Comparison of ENCODE assay signal across 8 mouse cellular contexts in genomic region chr17:26939178-26939972, GRCm38 (mm10). TPM values are rescaled to one million over a fixed set of nuclear protein-coding genes. Genes with fewer than 3 reads are reported as not detected.
A peak's percentile ranks its signal among the peaks of the same experiment; 100 is the strongest.
DNase-seq lines count a peak whose midpoint lies in the region; ATAC-seq lines count a peak whose summit lies in the region.

Gene Cuta (minus strand): TSS chr17:26939569.

- peaks cover 15% of the 10 kb centered on the region for H3K36me3 ChIP-seq in hindbrain, embryonic 15.5 days

- H3K4me1 ChIP-seq in hindbrain, embryonic 15.5 days (replicated peaks): peaks cover 53% of the 10 kb centered on the region

- peak within 1 kb of the TSS; percentile 98 for H3K4me2 ChIP-seq in hindbrain, embryonic 15.5 days

- under 1% methylated on average over 69 of the region's 70 CpGs for WGBS in hindbrain, embryonic 15.5 days

- H3K27ac ChIP-seq in hindbrain, embryonic 15.5 days (replicated peaks): peak within 1 kb of the TSS; percentile 95

- H3K27me3 ChIP-seq in hindbrain, embryonic 15.5 days: no peaks in the 10 kb centered on the region

- peak; percentile 100 for DNase-seq in T-cell, adult 2 months (ENCODE audit: low spot score)
- peak; percentile 99 to 100 for DNase-seq in cerebellum, postnatal 36 days
- DNase-seq in frontal cortex, postnatal 36 days (ENCODE audit: low spot score in 2 of 2): peak; percentile 99 to 100
- peak; percentile 100 for DNase-seq in left cerebral cortex, adult 11 months (ENCODE audit: low spot score)
- DNase-seq in lung, postnatal 4 days: peak; percentile 100
- DNase-seq in retina, postnatal 7 days (ENCODE audit: low read depth, low spot score): peak; percentile 100
- DNase-seq in urinary bladder, adult 2 months (ENCODE audit: low spot score): peak; percentile 97

- ATAC-seq in hindbrain, embryonic 15.5 days (ENCODE audit: low FRiP score, low read depth): peak; percentile 94

- H3K4me3 ChIP-seq in hindbrain, embryonic 15.5 days: peak within 1 kb of the TSS; percentile 70

- H3K9ac ChIP-seq in hindbrain, embryonic 15.5 days: peak within 1 kb of the TSS; percentile 68

- H3K9me3 ChIP-seq in hindbrain, embryonic 15.5 days: no peaks in the 10 kb centered on the region

RNA-seq across cellular contexts. Expression of gene Cuta, which starts in this region (rescaled TPM):
- 134 and 138 TPM in 2 replicates for polyA plus RNA-seq in hindbrain, embryonic 15.5 days (2015; fragmentation: Nextera tagmentation; extraction: Ambion mirVana)
- 122 and 145 TPM in 2 replicates for polyA plus RNA-seq in urinary bladder, adult 2 months (2012; rRNA removed)

Comparison
In these comparisons a context has a peak if more than half of its experiments do, and no peak if none do; other contexts are left out.
1. Peak in every context shown above with its lines: DNase-seq, ATAC-seq, H3K4me3 ChIP-seq and H3K27ac ChIP-seq.